7 mouse cellular contexts compared by ENCODE assay signal in genomic region chrX:151804388-151804787, GRCm38 (mm10). TPM values are rescaled to one million over a fixed set of nuclear protein-coding genes. Genes with fewer than 3 reads are reported as not detected.
DNase-seq lines count a peak whose midpoint lies in the region; ATAC-seq and TF ChIP-seq lines count a peak whose summit lies in the region.

No protein-coding gene starts in this region.

- TF ChIP-seq RAD21 in MEL (IDR thresholded peaks at IDR 0.05; ENCODE audit: low read depth, low read length): no peak

- peak overlapping the region; percentile 59 for H3K4me2 ChIP-seq in kidney, postnatal 0 days (ENCODE audit: low read length)
- H3K4me2 ChIP-seq in embryonic facial prominence, embryonic 13.5 days: peak overlapping the region; percentile 63
- peak overlapping the region; percentile 52 for H3K4me2 ChIP-seq in limb, embryonic 14.5 days (replicated peaks; ENCODE audit: low read depth, low read length, severe bottlenecking)

- ATAC-seq in kidney, postnatal 0 days (replicated peaks; ENCODE audit: low FRiP score, low read depth): no peak
- ATAC-seq in embryonic facial prominence, embryonic 13.5 days (ENCODE audit: insufficient number of reproducible peaks, insufficient read depth, low FRiP score, low TSS enrichment, low read depth): no peak
- ATAC-seq in limb, embryonic 14.5 days (ENCODE audit: low FRiP score, low read depth): no peak

- no peak for TF ChIP-seq EP300 in MEL (IDR thresholded peaks at IDR 0.05; ENCODE audit: low read depth in 1 of 2, low read length in 2 of 2)

- WGBS in kidney, postnatal 0 days: 25% methylated on average over 9 of the region's 9 CpGs
- 19% methylated on average over 9 of the region's 9 CpGs for WGBS in embryonic facial prominence, embryonic 13.5 days
- 16% methylated on average over 9 of the region's 9 CpGs for WGBS in limb, embryonic 14.5 days

- peak; percentile 12 for DNase-seq in kidney, postnatal 0 days (ENCODE audit: low spot score)
- DNase-seq in kidney, adult 8-10 months: no peak
- DNase-seq in MEL (ENCODE audit: low read depth, low spot score): peak; percentile 51
- peak; percentile 2 for DNase-seq in limb, embryonic 14.5 days (ENCODE audit: low spot score)
- peak; percentile 6 for DNase-seq in testis, postnatal 14 days (ENCODE audit: low spot score)
- DNase-seq in gastrocnemius, postnatal 25 days: no peak

- H3K79me2 ChIP-seq in MEL (ENCODE audit: control insufficient read depth, insufficient read depth, low read length, poor library complexity): peaks cover 54% of the 10 kb centered on the region

- no peak for TF ChIP-seq POLR2A in MEL (IDR thresholded peaks at IDR 0.05; ENCODE audit: control insufficient read depth in 1 of 2, insufficient read depth in 1 of 2, low read depth in 1 of 2, low read length in 2 of 2, poor library complexity in 1 of 2)
- no peak for TF ChIP-seq POLR2A in limb, embryonic 14.5 days (IDR thresholded peaks at IDR 0.05; ENCODE audit: borderline replicate concordance, extremely low read depth, insufficient read depth, insufficient read length)

- no peaks in the 10 kb centered on the region for H3K4me1 ChIP-seq in kidney, postnatal 0 days (replicated peaks; ENCODE audit: insufficient read depth, low read length)
- H3K4me1 ChIP-seq in MEL (ENCODE audit: control insufficient read depth in 1 of 2, insufficient read depth in 2 of 2, low read length in 2 of 2): peaks cover 5 to 8% of the 10 kb centered on the region in 2 experiments; a peak in 3 of 4 replicates
- H3K4me1 ChIP-seq in embryonic facial prominence, embryonic 13.5 days: no peaks in the 10 kb centered on the region
- H3K4me1 ChIP-seq in limb, embryonic 14.5 days (ENCODE audit: control insufficient read depth, insufficient read depth, low read length): no peaks in the 10 kb centered on the region

- peak overlapping the region; percentile 71 for H3K9ac ChIP-seq in kidney, postnatal 0 days (ENCODE audit: low read depth, low read length)
- H3K9ac ChIP-seq in MEL (ENCODE audit: control insufficient read depth, low read depth, low read length, poor library complexity, severe bottlenecking): peak overlapping the region; percentile 94
- H3K9ac ChIP-seq in embryonic facial prominence, embryonic 13.5 days: peak overlapping the region; percentile 74
- H3K9ac ChIP-seq in limb, embryonic 14.5 days (ENCODE audit: low read depth, low read length, severe bottlenecking): peak overlapping the region; percentile 70

- H3K4me3 ChIP-seq in kidney, postnatal 0 days (replicated peaks; ENCODE audit: low read depth, low read length): peak overlapping the region; percentile 53
- peak overlapping the region; percentile 50 to 95 for H3K4me3 ChIP-seq in MEL (ENCODE audit: control insufficient read depth in 1 of 2, insufficient read depth in 1 of 2, low read depth in 2 of 2, low read length in 2 of 2)
- peak overlapping the region; percentile 53 for H3K4me3 ChIP-seq in embryonic facial prominence, embryonic 13.5 days
- H3K4me3 ChIP-seq in limb, embryonic 14.5 days (replicated peaks; ENCODE audit: low read length): peak overlapping the region; percentile 55

- TF ChIP-seq CTCF in kidney, postnatal 0 days (IDR thresholded peaks at IDR 0.05; ENCODE audit: low read depth): no peak
- TF ChIP-seq CTCF in MEL (IDR thresholded peaks at IDR 0.05 in 2 of 3, conservative IDR thresholded peaks at IDR 0.05 in 1 of 3; ENCODE audit: control insufficient read depth in 1 of 3, insufficient read depth in 1 of 3, low read depth in 2 of 3, low read length in 3 of 3, poor library complexity in 1 of 3, severe bottlenecking in 1 of 3): no peak

- H3K27ac ChIP-seq in kidney, postnatal 0 days: peak overlapping the region; percentile 94
- peak overlapping the region; percentile 92 for H3K27ac ChIP-seq in MEL (ENCODE audit: control insufficient read depth, low read depth, low read length)
- no peak overlapping the region for H3K27ac ChIP-seq in embryonic facial prominence, embryonic 13.5 days
- H3K27ac ChIP-seq in limb, embryonic 14.5 days (replicated peaks; ENCODE audit: low read depth, low read length): no peak overlapping the region

- no peaks in the 10 kb centered on the region for H3K27me3 ChIP-seq in kidney, postnatal 0 days (ENCODE audit: insufficient read depth, low read length)
- H3K27me3 ChIP-seq in MEL (ENCODE audit: control insufficient read depth in 1 of 2, insufficient read depth in 2 of 2, low read length in 2 of 2): no peaks in the 10 kb centered on the region
- no peaks in the 10 kb centered on the region; the same call in 1 of the 2 replicates for H3K27me3 ChIP-seq in embryonic facial prominence, embryonic 13.5 days
- no peaks in the 10 kb centered on the region for H3K27me3 ChIP-seq in limb, embryonic 14.5 days (ENCODE audit: control insufficient read depth, insufficient read depth, low read length)

- H3K36me3 ChIP-seq in kidney, postnatal 0 days (ENCODE audit: insufficient read depth, low read length): no peaks in the 10 kb centered on the region
- peaks cover 31 to 36% of the 10 kb centered on the region in 2 experiments for H3K36me3 ChIP-seq in MEL (ENCODE audit: control insufficient read depth in 1 of 2, insufficient read depth in 2 of 2, low read length in 2 of 2)
- H3K36me3 ChIP-seq in embryonic facial prominence, embryonic 13.5 days: no peaks in the 10 kb centered on the region
- H3K36me3 ChIP-seq in limb, embryonic 14.5 days (ENCODE audit: control insufficient read depth, insufficient read depth, low read length): no peaks in the 10 kb centered on the region

- no peaks in the 10 kb centered on the region for H3K9me3 ChIP-seq in kidney, postnatal 0 days (replicated peaks; ENCODE audit: low read length)
- no peaks in the 10 kb centered on the region for H3K9me3 ChIP-seq in MEL (replicated peaks; ENCODE audit: insufficient read depth, low read length)
- H3K9me3 ChIP-seq in embryonic facial prominence, embryonic 13.5 days: no peaks in the 10 kb centered on the region
- H3K9me3 ChIP-seq in limb, embryonic 14.5 days (ENCODE audit: control insufficient read depth, low read length): no peaks in the 10 kb centered on the region

TF ChIP-seq in MEL, 35 proteins besides CTCF, POLR2A, EP300 and RAD21:
- TF ChIP-seq ZC3H11A (IDR thresholded peaks at IDR 0.05; ENCODE audit: low read depth, low read length) (no peak), USF1 (IDR thresholded peaks at IDR 0.05; ENCODE audit: low read depth, low read length) (no peak), ZNF384 (IDR thresholded peaks at IDR 0.05; ENCODE audit: low read depth, low read length) (no peak), SMC3 (IDR thresholded peaks at IDR 0.05; ENCODE audit: low read depth, low read length) (no peak), NRF1 (IDR thresholded peaks at IDR 0.05; ENCODE audit: insufficient read depth, low read depth, low read length, poor library complexity, severe bottlenecking) (no peak), SIN3A (IDR thresholded peaks at IDR 0.05; ENCODE audit: low read length) (no peak), ELF1 (IDR thresholded peaks at IDR 0.05; ENCODE audit: low read depth, low read length) (no peak), TCF12 (IDR thresholded peaks at IDR 0.05; ENCODE audit: low read depth, low read length) (no peak), MYB (IDR thresholded peaks at IDR 0.05; ENCODE audit: low read depth, low read length) (no peak), MAX (IDR thresholded peaks at IDR 0.05; ENCODE audit: low read length) (no peak), ZKSCAN1 (IDR thresholded peaks at IDR 0.05; ENCODE audit: low read depth, low read length) (no peak), MAFK (IDR thresholded peaks at IDR 0.05; ENCODE audit: borderline replicate concordance, low read depth, low read length) (no peak), E2F4 (IDR thresholded peaks at IDR 0.05; ENCODE audit: borderline replicate concordance, low read depth, low read length) (no peak), CHD1 (IDR thresholded peaks at IDR 0.05; ENCODE audit: low read depth, low read length) (no peak)

RNA-seq across cellular contexts. Expression of gene Huwe1, which starts 3.8 kb away (rescaled TPM):
- 27.1 and 28.5 TPM in 2 replicates for polyA plus RNA-seq in kidney, postnatal 0 days (2015; fragmentation: Nextera tagmentation; extraction: Ambion mirVana)
- total RNA-seq in MEL (2012; rRNA removed): 132 and 164 TPM in 2 replicates
- 100 to 1,000 TPM; 345 to 528 TPM for polyA plus RNA-seq in MEL (2012; ENCODE audit: insufficient read depth in 1 of 2, insufficient read length in 2 of 2, low read depth in 1 of 2, low replicate concordance in 2 of 2, missing spikeins in 1 of 2)
- polyA plus RNA-seq in embryonic facial prominence, embryonic 13.5 days (2015; fragmentation: Nextera tagmentation; extraction: Ambion mirVana): 62.4 and 63.1 TPM in 2 replicates
- 112 and 125 TPM in 2 replicates for polyA plus RNA-seq in limb, embryonic 14.5 days (2012; rRNA removed)
- polyA plus RNA-seq in limb, embryonic 14.5 days (2014; fragmentation: Nextera tagmentation; extraction: Ambion mirVana): 53.5 and 62.2 TPM in 2 replicates
- 100 to 1,000 TPM; 114 to 123 TPM for total RNA-seq in gastrocnemius, postnatal 25 days (2021)

Comparison
In these comparisons a context has a peak if more than half of its experiments do, and no peak if none do; other contexts are left out.
1. DNase-seq: peak in kidney, postnatal 0 days (single experiment), MEL (single experiment), limb, embryonic 14.5 days (single experiment) and testis, postnatal 14 days (single experiment); none in kidney, adult 8-10 months (0 of 2) and gastrocnemius, postnatal 25 days (single experiment).
2. H3K27ac ChIP-seq: peak in kidney, postnatal 0 days (single experiment) and MEL (single experiment); none in embryonic facial prominence, embryonic 13.5 days (single experiment) and limb, embryonic 14.5 days (single experiment).
3. Peak in every context shown above with its lines, with median percentiles within 50 percentile points of each other: H3K4me2 ChIP-seq, H3K4me3 ChIP-seq and H3K9ac ChIP-seq.